Mouse (Mus musculus): ENCODE results near the gene Chchd6. TPM values are rescaled to one million over a fixed set of nuclear protein-coding genes. Genes with fewer than 3 reads are reported as not detected.

Chchd6 gene
- polyA plus RNA-seq, 1 experiment, result 154 TPM

DNA sequence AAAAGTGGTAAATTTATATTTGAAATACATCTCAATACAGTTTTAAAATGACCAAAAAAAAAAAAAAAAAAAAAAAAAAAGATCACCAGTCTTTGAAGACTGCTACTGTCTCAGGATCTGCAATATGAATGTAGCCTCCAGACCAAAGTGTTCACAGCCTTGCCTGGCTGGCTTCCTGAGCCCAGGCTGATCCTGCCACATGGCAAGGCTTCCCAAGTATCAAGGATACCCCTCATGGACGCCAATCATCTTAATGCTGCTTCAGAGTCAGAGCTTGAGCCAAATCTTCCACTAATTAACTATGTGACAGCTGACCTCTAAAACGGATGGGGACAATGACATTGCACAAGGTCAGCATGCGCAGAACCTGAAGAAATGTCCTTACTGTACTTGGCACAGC lies 3.9 kb downstream of the Chchd6 start:
- no peak for DNase-seq (ENCODE audit: extremely low spot score in 1 of 2, low spot score in 1 of 2)

DNA sequence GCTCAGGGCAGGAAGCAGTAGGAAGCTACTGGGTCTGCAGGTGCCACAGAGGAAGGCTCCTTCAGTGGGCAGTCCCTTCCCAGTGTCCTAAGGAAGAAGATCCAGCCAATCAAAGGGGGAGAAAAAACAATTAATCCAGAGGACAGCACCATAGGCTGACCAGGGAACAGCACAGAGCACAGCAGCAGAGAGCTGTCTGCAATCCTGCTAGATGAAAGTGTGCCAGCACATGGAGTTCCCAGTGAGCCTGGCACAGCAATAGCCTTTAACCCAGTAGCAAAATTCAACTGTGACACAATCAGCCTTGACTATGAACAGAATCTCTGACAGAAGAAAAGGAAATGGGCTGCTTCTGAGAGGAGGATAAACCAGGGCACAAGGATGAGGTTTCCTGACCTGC lies 9.8 kb downstream of the Chchd6 start:
- DNase-seq (ENCODE audit: extremely low spot score in 1 of 2, low spot score in 1 of 2), result no peak

DNA sequence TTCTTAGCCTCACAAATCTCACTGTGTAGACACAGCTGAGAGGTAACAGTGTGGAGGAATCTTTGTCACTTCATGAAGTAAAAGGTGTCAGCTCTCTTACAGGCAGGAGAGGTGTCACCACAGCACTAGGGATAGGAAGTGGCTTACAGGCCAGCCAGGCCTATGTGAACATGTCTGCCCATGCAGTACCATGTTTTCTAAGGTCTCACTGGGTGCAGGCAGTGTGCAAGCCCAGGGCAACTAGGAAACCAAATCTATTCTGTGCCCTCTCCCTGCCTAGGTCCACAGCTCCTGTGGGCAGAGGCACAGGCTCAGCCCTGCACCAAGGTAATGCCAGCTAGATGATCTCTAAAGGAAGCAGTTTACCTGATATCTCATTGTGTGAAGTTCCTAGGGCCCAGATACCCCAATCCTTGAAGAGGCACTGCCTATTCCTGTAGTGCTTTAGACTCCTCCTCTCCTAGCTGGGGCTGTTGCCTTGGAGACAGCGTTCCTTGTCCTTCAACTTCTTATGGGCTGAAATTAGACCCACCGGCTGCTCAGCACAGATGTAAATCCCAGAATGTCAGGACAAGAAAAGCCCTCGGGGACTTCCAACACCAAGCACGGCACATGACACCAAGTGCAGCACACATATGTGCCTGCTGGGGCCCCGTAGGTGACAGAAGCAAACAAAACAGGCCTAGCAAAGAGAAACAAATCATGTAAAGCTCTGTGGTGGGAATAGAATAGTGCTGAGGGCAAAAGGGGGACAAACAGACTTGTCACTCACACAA lies 10.6 kb downstream of the Chchd6 start:
- DNase-seq (ENCODE audit: extremely low spot score in 1 of 2, low spot score in 1 of 2), result peak; percentile 71

DNA sequence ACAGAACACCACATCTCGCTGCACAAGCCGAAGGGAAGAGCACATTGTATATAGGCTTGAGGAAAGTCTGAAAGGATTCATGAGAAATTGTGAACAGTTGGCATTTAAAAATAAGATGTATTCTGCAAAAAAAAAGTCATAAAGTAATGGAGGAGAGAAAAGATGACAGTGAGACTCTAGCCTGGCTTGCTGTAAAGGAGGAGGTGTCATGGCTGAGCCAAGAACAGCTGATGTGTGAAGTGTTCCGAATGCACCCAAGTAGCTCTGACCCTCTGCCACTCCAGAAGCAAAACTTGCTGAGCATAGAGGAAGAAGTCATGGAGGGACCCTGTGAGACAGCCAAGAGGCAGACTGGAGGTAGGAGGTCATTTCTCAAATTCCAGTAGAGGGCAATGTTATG lies 12.3 kb downstream of the Chchd6 start:
- DNase-seq (ENCODE audit: extremely low spot score in 1 of 2, low spot score in 1 of 2), result peak in 1 of 2 experiments; percentile 40

DNA sequence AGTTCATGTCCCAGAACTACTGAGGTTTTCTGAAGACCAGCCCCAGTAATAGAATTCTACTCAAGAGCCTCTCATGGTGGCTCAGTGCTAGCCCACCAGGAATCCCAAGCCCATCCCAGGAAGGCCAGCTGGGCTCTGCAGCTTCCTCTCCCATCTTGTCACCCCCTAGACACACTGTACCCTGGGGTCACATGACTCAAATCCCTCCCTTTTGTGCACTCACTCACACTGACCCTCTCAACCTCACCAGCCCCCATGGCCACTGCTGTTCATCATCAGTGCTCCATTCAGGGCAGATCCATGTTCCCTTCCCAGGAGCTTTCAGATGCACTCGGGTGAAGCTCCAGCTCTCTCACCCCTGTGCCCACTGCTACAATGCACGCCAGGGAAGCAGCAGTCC lies 20.8 kb downstream of the Chchd6 start:
- DNase-seq (ENCODE audit: extremely low spot score in 1 of 2, low spot score in 1 of 2), result no peak

DNA sequence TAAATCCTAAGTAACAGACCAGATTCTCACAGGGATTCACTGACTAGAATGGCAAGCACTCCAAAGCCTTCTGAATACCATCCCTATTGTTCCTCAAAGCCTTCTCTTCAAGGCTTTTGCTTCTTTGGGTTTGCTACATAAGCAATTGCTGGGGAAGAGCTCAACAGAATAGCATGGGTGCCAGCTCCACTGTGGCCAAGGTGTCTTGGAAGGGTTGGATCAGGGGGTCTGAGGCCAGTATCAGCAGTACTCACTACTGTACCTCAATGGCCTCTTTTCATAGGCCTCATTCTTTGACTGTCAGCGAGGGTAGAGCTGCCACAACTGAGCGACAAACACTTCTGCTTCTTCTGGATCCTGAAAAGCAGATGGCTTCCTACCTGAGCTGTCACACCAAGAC lies 21.7 kb downstream of the Chchd6 start:
- no peak for DNase-seq (ENCODE audit: extremely low spot score in 1 of 2, low spot score in 1 of 2)

DNA sequence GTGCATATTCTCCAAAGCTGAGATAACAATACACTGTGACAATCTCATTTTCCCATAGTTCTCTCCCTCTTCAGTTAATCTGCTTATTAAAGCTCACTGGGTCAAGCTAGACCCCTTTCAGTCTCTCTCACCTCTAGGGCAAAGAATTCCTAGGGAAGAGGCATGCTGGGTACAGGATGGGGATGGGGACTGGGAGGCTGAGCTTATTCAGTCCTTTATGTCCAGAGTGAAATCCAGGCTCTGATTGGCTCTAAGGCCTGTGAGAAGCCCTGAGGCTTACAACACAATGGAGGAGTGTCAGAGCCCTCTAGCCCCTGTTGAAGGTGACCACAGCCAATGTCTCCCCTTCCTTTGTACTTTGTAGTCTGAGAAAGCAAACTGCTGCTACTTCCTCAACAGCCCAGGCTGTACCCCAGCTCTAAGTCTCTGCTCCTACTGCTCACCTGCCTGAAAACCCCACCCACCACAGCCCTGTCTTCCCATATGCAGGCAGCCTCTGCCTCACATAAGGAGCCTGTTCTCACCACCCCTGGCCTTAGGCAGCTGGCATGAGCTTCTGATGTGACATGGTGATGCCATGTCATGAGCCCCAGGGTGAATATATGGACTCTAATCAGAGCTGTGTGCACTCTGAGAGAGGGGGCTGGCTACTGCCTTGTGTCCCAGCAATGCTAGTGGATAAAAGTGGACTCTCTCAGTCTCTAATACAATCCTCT lies 22.4 kb downstream of the Chchd6 start:
- DNase-seq (ENCODE audit: extremely low spot score in 1 of 2, low spot score in 1 of 2), result no peak

DNA sequence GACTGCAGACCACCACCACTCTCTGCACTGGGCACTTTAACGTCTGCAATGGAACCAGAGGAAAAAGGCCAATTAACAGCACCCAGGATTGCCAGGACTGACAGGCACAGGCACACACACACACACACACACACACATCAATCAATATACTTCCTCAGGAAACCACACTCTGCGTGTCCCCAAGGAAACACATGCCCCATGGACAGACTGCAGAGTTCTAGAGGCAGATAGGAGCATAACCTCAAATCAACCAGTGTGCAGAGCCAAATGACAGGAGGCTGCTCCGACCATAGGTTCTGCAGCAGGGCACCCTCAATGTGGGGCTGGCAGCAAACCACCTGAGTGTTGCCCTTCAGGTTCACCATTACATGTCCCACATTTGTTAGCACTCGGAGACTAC lies 26.1 kb downstream of the Chchd6 start:
- DNase-seq (ENCODE audit: extremely low spot score in 1 of 2, low spot score in 1 of 2), result no peak

DNA sequence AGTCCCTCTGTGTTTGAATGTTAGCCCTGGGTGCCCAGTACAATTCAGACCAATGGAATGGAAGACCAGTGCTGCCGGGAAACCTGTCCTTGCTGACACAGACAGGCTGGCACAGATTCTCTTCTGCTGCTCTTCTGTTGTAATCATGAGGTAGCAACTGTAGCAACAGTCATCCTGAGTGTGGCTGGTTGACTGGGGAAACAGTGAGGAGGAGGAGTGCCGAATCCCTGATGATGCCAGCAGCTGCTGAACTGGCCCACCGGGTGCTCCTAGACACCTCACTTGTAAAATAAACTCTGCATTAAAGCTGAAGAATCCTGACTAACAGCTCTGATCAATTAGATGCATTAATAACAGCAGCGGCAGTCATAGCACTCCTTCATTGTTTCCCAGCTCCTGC lies 28.7 kb downstream of the Chchd6 start:
- no peak for DNase-seq (ENCODE audit: extremely low spot score in 1 of 2, low spot score in 1 of 2)

DNA sequence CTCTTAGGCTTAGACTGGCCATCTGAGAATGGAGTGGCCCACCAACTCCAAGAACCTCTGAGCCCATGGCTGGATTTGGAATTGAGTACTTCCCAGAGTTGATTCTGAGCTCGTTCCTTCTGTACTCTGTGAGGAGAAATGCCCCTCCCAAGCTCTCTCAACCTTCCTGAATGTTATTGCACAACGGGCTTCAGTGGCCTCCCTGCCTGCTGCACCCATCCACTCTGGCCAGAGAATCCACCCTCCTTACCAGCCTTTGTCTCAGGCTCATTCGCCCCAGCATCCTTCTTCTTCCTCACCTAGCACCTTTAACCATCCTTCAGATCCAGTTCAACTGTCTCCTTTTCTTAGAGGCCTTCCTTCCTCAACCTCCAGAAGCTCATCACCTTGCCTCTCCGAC lies 32.1 kb downstream of the Chchd6 start:
- DNase-seq (ENCODE audit: extremely low spot score in 1 of 2, low spot score in 1 of 2), result no peak

DNA sequence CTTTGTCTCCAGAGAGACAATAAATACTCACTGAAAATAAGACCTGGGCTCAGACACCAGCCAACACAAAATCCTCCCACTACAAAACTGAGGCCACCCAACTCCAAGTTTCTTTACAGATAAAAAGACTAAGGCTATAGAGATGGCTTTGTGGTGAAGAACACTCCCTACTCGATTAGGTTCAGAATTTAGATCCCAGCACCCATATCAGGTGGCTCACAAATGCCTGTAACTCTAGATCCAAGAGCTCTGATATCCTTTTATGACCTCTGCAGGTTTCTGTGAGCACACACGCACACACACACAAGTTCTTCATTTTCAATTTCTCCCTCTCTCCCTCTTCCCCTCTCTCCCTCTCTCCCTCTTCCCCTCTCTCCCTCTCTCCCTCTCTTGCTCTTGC lies 34.6 kb downstream of the Chchd6 start:
- no peak for DNase-seq (ENCODE audit: extremely low spot score in 1 of 2, low spot score in 1 of 2)

DNA sequence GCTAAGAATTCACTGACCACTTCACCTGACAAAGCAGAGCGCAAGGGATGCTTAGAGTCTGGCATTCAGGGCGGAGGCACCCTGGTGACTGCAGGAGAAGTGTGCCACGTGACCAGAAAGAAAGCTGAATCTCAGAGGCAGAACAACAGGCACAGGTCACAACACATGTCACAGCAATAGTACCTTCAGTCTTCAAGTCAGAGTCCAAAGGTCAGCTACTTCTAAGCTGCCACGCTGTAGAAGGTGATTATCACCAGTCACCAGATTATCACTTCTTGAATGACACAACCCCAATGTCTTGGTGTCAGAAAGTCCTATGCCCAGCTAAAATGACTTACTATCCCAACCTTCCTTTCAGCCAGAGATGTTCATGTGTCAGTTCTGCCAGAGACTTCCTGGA lies 37.8 kb downstream of the Chchd6 start:
- no peak for DNase-seq (ENCODE audit: extremely low spot score in 1 of 2, low spot score in 1 of 2)

DNA sequence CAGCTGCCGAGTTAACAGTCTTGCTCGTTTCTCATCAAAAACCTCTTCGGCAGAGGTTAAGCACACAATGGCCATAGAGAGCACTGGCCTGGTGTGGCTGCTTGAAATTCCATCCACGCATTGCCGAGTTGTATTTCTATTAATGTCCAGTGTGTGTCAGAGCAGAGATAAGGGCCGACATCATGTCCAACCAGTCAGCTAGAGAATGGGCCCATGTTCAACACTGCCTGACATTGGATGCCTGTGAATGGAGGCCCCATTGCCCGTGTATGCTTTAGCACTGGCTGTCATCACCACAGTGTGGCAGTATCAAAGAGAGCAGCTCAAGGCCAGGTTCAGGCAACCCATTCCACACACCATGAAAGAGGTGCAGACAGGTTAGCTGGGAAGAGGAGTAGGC lies 38.9 kb downstream of the Chchd6 start:
- DNase-seq (ENCODE audit: extremely low spot score in 1 of 2, low spot score in 1 of 2), result no peak

DNA sequence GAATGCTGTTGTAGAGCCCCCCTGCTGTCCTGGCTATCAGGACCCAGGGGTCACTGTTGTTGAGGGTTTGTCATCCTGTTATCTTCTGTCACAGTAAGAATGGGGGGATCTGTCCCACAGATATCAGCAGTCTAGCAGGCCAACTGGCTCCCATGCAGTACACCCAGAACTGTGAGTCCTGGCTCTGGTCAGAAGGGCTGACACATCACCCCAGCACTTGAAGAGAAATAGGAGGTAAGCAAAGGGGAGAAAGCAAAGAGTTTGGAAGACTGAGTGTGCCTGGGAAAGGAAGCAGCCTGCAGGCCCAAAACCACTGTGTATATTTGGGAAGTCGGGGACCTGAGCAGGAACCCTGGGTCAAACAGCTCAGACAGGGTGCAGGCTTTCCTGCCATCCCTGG lies 39.5 kb downstream of the Chchd6 start:
- DNase-seq (ENCODE audit: extremely low spot score in 1 of 2, low spot score in 1 of 2), result no peak

DNA sequence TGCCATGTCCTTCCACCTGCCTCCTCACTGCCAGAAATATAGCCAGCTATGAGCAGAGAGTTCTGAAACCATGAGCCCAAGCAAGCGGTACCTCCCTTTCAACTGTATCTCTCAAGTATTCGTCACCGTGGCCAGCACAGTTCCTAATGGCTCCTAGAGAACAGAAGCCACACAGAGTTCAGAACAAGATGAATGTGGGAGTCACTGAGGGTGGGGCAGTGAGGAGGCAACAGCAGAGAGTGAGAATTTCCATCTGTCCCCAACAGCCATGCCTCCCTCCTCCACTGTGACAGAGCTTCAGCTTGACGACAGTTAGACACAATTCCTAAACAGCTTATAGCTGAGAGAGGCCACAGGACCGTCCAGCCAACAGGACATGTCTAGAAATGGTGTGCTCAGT lies 41.4 kb downstream of the Chchd6 start:
- peak; percentile 15 to 53 for DNase-seq (ENCODE audit: extremely low spot score in 1 of 2, low spot score in 1 of 2)

DNA sequence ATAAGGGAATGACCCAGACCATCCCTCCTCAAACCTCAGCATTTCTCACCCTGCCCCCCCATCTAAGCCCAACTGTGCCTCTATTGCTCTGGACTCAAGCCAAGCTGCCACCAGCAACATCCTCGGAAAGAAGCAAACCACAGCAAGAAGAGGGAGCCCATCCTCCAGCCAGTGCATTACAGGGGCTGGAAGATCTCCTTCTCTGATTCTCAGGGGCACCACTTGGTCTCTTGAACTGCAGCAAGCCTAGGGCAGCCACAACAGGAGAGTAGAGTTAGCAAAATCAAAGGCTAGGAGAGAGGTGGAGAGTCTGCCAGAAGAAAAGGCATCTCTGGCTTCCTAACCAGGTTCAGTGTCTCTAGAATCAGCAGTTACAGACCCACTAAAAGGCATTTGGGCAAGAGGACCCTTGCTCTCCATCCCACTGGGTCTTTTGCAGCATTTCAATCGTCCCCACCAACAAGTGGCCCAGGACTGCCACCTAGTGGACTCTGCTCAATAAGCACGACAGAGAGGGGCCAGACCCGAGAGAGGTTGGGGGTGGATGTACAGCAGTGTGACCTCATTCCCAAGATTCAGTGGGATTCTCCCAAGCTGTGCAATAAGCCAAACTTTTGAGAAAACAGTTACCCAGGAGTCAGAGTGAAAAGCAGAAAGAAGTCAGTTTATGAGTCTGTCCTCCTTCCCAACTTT lies 42.3 kb downstream of the Chchd6 start:
- peak; percentile 55 to 91 for DNase-seq (ENCODE audit: extremely low spot score in 1 of 2, low spot score in 1 of 2)

DNA sequence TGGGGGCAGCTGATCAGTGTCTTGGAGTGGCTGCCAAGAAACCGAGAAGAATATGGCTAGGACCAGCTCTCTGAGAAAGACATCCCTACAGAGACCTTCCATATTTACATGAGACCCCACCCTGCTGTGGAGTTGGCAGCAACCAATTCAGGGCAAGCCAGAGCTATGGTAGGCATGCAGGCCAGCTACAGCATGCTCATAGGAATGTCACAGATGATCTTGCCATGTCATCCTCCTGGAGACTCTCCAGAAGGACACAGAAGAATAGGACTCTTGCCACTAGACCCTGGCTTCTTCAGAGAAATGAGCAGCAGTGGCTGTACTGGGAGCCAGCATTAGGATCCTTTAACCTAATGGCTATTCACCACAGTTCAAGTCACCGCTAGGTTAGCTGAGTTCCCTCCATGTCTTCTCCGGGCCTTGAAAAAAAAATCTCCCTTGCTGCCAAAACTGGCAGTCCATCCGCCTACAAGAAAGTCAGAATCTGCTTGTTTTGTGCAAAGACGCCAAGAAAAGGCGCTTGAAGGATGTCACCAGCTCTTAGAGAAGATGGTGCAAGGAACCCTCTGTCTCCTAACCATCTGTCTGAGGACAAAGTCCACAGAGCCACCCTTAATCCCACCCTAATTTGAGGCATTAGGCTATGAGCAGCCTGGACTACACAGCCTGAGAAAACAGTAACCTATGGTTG lies 43.0 kb downstream of the Chchd6 start:
- peak; percentile 33 to 57 for DNase-seq (ENCODE audit: extremely low spot score in 1 of 2, low spot score in 1 of 2)

DNA sequence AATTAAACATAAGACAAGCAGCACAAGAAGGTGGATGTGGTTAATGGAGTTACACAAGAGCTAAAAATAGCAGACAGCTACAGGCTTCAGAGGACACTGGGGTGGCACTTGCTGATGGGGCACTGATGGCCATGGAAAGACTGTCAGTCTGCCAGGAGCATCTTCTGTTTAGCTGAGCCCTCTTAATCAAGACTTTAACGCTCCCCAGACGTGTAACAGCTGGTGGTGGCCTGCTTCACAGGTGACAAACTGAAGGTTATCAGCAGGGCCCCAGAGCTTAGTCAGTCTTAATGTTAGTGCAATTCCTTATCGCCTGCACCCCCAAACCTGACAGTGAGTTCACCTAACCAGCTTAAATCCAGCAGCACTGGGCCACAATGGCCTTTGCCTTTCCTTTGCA lies 46.3 kb downstream of the Chchd6 start:
- no peak for DNase-seq (ENCODE audit: extremely low spot score in 1 of 2, low spot score in 1 of 2)

DNA sequence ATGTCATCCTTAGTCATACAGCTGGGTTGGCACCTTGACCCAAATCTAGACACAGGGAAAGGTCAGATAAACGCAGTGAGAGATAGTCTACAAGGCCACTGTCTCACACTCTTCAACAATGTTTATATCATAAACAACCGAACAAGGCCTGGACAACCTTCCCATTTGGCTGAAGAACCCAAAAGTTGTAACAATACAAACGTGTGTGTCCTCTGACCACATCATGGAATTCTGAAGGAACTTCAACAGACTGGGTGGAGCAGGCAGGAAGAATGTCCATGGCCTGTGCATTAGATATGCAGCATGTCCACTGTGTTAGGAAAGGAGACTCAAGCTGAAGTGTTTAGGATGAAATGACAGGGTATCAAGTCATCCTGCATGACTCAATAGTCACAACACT lies 47.5 kb downstream of the Chchd6 start:
- DNase-seq (ENCODE audit: extremely low spot score in 1 of 2, low spot score in 1 of 2), result no peak

DNA sequence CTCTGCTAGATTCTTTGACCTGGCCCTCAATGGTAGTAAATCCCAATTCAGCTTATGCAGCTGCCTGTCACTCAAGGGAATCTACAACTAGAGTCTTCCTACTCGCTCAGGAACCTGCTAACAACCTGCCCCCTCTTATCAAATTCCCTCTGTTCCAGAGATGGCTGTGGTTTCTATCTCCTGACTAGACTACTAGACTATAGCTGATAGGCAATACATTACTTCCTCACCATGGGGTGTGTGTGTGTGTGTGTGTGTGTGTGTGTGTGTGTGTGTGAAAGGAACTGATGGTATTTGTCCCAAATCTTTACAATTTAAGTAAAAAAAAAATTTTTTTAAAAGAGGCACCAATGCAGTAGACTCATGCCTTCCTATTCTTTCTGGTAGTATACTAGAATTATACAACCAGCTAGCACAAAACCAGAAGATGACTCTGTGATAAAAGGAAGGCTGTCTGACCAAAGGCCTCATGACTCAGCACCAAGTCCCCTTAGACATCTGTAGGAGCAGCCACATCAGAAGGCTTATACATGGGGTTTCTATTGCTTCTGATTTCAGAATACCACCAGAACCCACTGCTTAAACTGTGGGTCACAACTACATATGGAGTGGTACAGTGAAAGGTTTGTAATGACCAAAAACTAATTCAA lies 57.2 kb downstream of the Chchd6 start:
- DNase-seq (ENCODE audit: extremely low spot score in 1 of 2, low spot score in 1 of 2), result no peak
